Mouse (Mus musculus): ENCODE data around the gene Syt14. TPM values are rescaled to one million over a fixed set of nuclear protein-coding genes. Genes with fewer than 3 reads are reported as not detected.
A peak's percentile ranks its signal among the peaks of the same experiment; 100 is the strongest.

Gene Syt14
- polyA plus RNA-seq, 1 experiment: 0.86 TPM

GRCm38 (mm10) chr1:193054401-193054800, 18.8 kb upstream of the Syt14 start:
- no peak for TF ChIP-seq CTCF (IDR thresholded peaks at IDR 0.05; ENCODE audit: control insufficient read depth, insufficient read depth, insufficient replicate concordance, low read depth, low read length)
- TF ChIP-seq POLR2A (IDR thresholded peaks at IDR 0.05; ENCODE audit: control insufficient read depth, low read depth, low read length): no peak
- Histone ChIP-seq H3K4me1 (ENCODE audit: control insufficient read depth, insufficient read depth, low read length) (no peaks in the 10 kb centered on the region), H3K27ac (ENCODE audit: control insufficient read depth, insufficient read depth, low read depth, low read length) (no peak overlapping the region), H3K4me3 (ENCODE audit: control insufficient read depth, low read depth, low read length) (no peak overlapping the region), H3K36me3 (ENCODE audit: control insufficient read depth, insufficient read depth, low read length) (no peaks in the 10 kb centered on the region), H3K27me3 (ENCODE audit: control insufficient read depth, insufficient read depth, low read length) (no peaks in the 10 kb centered on the region)

DNA sequence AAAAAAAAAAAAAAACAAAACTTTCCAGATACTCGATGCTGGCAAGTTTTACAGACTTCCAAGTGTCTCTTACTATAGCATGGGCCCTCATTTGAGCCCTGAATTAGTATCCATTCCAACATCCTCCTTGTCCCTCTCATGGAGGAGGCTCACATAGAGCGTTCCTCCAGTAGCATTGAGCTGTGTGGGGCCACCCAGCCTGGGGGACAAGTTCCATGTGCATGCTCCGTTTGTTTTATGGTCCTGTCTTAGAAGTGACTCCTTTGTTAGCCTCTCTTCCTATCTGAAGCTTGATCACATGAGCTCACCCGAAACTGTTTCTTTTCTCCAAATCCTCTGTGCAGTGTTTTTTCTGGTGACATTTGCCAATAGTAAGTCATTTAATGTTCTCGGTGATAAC, 17.5 kb upstream of the Syt14 start:
- Histone ChIP-seq H3K4me3 (ENCODE audit: control insufficient read depth, low read depth, low read length) (no peak overlapping the region), H3K27ac (ENCODE audit: control insufficient read depth, insufficient read depth, low read depth, low read length) (no peak overlapping the region), H3K27me3 (ENCODE audit: control insufficient read depth, insufficient read depth, low read length) (no peaks in the 10 kb centered on the region), H3K36me3 (ENCODE audit: control insufficient read depth, insufficient read depth, low read length) (no peaks in the 10 kb centered on the region), H3K4me1 (ENCODE audit: control insufficient read depth, insufficient read depth, low read length) (no peaks in the 10 kb centered on the region)
- TF ChIP-seq POLR2A (IDR thresholded peaks at IDR 0.05; ENCODE audit: control insufficient read depth, low read depth, low read length): no peak
- TF ChIP-seq CTCF (IDR thresholded peaks at IDR 0.05; ENCODE audit: control insufficient read depth, insufficient read depth, insufficient replicate concordance, low read depth, low read length): no peak

DNA sequence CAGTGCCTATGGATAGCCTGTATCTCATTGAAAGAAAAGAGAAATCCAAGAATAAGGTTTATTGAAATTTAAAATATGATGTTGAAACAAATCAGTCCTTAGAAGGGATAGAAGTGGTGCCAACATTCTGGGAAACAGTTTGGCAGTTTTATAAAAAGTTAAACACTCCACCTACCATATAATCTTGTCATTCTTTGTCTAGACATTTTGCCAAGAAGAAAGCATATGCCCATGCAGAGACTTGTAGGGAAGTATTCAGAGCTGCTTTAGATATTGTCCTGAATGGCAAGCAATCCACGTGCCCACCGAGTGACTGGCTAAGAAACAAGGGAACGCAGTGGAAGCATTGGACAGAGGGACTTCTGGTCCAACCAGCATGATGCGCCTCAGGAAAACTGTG, 12.0 kb upstream of the Syt14 start:
- peak overlapping the region; percentile 1; the same call in 1 of the 2 replicates for H3K4me3 ChIP-seq (ENCODE audit: control insufficient read depth, low read depth, low read length)
- H3K27me3 ChIP-seq (ENCODE audit: control insufficient read depth, insufficient read depth, low read length): no peaks in the 10 kb centered on the region
- H3K4me1 ChIP-seq (ENCODE audit: control insufficient read depth, insufficient read depth, low read length): no peaks in the 10 kb centered on the region
- no peak for TF ChIP-seq CTCF (IDR thresholded peaks at IDR 0.05; ENCODE audit: control insufficient read depth, insufficient read depth, insufficient replicate concordance, low read depth, low read length)
- no peak for TF ChIP-seq POLR2A (IDR thresholded peaks at IDR 0.05; ENCODE audit: control insufficient read depth, low read depth, low read length)
- no peaks in the 10 kb centered on the region for H3K36me3 ChIP-seq (ENCODE audit: control insufficient read depth, insufficient read depth, low read length)
- H3K27ac ChIP-seq (ENCODE audit: control insufficient read depth, insufficient read depth, low read depth, low read length): no peak overlapping the region

DNA sequence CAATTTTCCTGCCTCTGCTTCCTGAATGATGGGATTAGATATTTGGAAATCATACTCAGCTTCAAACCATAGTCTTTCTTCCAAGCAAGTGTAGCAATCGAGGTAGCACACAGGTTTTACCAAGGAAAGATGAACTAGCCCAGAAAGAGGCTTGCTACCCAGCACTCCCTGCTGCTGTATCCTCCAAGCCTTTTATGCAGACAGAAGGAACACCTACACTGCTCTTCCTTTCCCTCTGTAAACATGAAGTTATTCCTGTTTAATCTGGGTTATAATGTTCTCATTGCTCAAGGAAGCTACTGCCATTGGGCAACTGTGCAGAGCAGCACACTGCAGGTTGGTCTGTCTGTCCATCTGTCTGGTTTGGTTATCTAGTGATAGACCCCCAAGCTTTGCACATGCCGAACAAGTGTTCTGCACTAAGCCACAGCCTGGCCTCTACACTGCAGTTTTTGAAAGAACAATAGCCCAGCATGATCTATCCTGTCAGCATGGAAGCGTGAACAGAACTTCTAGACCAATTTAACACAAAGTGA, 7.3 kb upstream of the Syt14 start:
- H3K36me3 ChIP-seq (ENCODE audit: control insufficient read depth, insufficient read depth, low read length): no peaks in the 10 kb centered on the region
- TF ChIP-seq CTCF (IDR thresholded peaks at IDR 0.05; ENCODE audit: control insufficient read depth, insufficient read depth, insufficient replicate concordance, low read depth, low read length): no peak
- TF ChIP-seq POLR2A (IDR thresholded peaks at IDR 0.05; ENCODE audit: control insufficient read depth, low read depth, low read length): no peak
- no peaks in the 10 kb centered on the region for H3K27me3 ChIP-seq (ENCODE audit: control insufficient read depth, insufficient read depth, low read length)
- no peaks in the 10 kb centered on the region for H3K4me1 ChIP-seq (ENCODE audit: control insufficient read depth, insufficient read depth, low read length)
- H3K27ac ChIP-seq (ENCODE audit: control insufficient read depth, insufficient read depth, low read depth, low read length): no peak overlapping the region
- H3K4me3 ChIP-seq (ENCODE audit: control insufficient read depth, low read depth, low read length): no peak overlapping the region

DNA sequence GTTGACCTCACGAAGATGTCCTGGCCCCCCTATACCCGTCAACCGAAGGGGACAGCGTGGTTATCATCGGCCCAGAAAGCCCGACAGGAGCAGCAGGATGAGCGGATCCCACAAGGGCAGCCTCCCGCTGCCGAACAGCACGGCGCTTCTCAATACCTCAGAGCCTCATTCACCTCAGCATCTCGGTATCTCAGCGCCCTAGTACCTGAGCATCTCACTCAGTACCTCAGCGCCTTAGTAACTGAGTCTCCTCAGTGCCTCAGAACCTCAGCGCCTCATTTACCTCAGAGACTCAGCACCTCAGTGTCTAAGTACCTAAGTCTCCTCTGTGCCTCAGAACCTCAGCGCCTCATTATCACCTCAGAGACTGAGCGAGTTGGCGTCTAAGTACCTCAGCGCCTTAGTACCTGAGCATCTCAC, 614 bp downstream of the Syt14 start:
- peak overlapping the region; percentile 96 for H3K4me3 ChIP-seq (ENCODE audit: control insufficient read depth, low read depth, low read length)
- peak overlapping the region; percentile 59 for H3K27ac ChIP-seq (ENCODE audit: control insufficient read depth, insufficient read depth, low read depth, low read length)
- peaks cover 7% of the 10 kb centered on the region for H3K4me1 ChIP-seq (ENCODE audit: control insufficient read depth, insufficient read depth, low read length)
- no peaks in the 10 kb centered on the region for H3K36me3 ChIP-seq (ENCODE audit: control insufficient read depth, insufficient read depth, low read length)
- TF ChIP-seq POLR2A (IDR thresholded peaks at IDR 0.05; ENCODE audit: control insufficient read depth, low read depth, low read length) (no peak), CTCF (IDR thresholded peaks at IDR 0.05; ENCODE audit: control insufficient read depth, insufficient read depth, insufficient replicate concordance, low read depth, low read length) (no peak)
- no peaks in the 10 kb centered on the region for H3K27me3 ChIP-seq (ENCODE audit: control insufficient read depth, insufficient read depth, low read length)

- Histone ChIP-seq H3K27ac (ENCODE audit: control insufficient read depth, insufficient read depth, low read depth, low read length) (no peak overlapping the region), H3K4me1 (ENCODE audit: control insufficient read depth, insufficient read depth, low read length) (no peaks in the 10 kb centered on the region), H3K27me3 (ENCODE audit: control insufficient read depth, insufficient read depth, low read length) (no peaks in the 10 kb centered on the region), H3K4me3 (ENCODE audit: control insufficient read depth, low read depth, low read length) (no peak overlapping the region), H3K36me3 (ENCODE audit: control insufficient read depth, insufficient read depth, low read length) (no peaks in the 10 kb centered on the region)
- no peak for TF ChIP-seq POLR2A (IDR thresholded peaks at IDR 0.05; ENCODE audit: control insufficient read depth, low read depth, low read length)
- no peak for TF ChIP-seq CTCF (IDR thresholded peaks at IDR 0.05; ENCODE audit: control insufficient read depth, insufficient read depth, insufficient replicate concordance, low read depth, low read length)
Measured at GRCm38 (mm10) chr1:193024311-193024710, 11.3 kb downstream of the Syt14 start.

DNA sequence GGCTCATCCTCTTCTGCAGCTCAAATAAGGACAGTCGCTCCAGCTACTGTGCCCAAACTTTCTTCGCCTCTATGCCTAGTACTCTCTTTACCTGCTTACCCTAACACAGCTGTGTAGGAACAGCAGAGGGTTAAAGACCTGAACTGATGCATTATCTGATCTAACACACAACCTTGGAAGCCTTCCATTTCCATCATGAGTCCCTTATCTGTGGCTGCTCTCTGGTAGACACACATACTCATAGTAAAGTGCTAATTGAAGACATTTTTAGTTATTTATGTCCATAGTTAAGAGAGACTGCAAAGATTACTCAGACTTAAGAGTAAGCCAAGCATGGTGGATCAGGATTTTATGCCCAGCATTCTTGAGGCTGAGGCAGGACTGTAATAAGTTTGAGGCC, 23.2 kb downstream of the Syt14 start:
- Histone ChIP-seq H3K27me3 (ENCODE audit: control insufficient read depth, insufficient read depth, low read length) (no peaks in the 10 kb centered on the region), H3K27ac (ENCODE audit: control insufficient read depth, insufficient read depth, low read depth, low read length) (no peak overlapping the region), H3K4me3 (ENCODE audit: control insufficient read depth, low read depth, low read length) (no peak overlapping the region), H3K4me1 (ENCODE audit: control insufficient read depth, insufficient read depth, low read length) (no peaks in the 10 kb centered on the region), H3K36me3 (ENCODE audit: control insufficient read depth, insufficient read depth, low read length) (no peaks in the 10 kb centered on the region)
- no peak for TF ChIP-seq CTCF (IDR thresholded peaks at IDR 0.05; ENCODE audit: control insufficient read depth, insufficient read depth, insufficient replicate concordance, low read depth, low read length)
- no peak for TF ChIP-seq POLR2A (IDR thresholded peaks at IDR 0.05; ENCODE audit: control insufficient read depth, low read depth, low read length)

All from testis, adult 2 months (tissue).